Mouse (Mus musculus) ES-E14 (cell line): Measurements from ENCODE around the gene Olfr1262.

Experiments used
- ZC3H11A ChIP-seq: IDR thresholded peaks from 2 replicates; pipeline ENCODE4 v1.6.1; 2012; ENCODE audit warnings: low read depth, mild to moderate bottlenecking, inconsistent platforms, low read length, borderline replicate concordance
- ZNF384 ChIP-seq: IDR thresholded peaks from 2 replicates; pipeline ENCODE4 v1.6.1; 2012; ENCODE audit warnings: low read depth, low read length, inconsistent platforms

- TF ChIP-seq ZC3H11A, result no peak
- TF ChIP-seq ZNF384, result no peak
Measured at GRCm38 (mm10) chr2:90035037-90035436, 35.1 kb downstream of the Olfr1262 start, which contains the start of gene Olfr1265.
